Mouse (Mus musculus) midbrain, embryonic 10.5 days (tissue): ENCODE measurements around the gene Capzb. TPM values are rescaled to one million over a fixed set of nuclear protein-coding genes. Genes with fewer than 3 reads are reported as not detected.

Experiments used
- DNase-seq: peaks from one replicate; pipeline ENCODE4 v3.0.0-alpha.2; 2017; ENCODE audit warnings: low spot score
- H3K27ac ChIP-seq: fragments of 300-500 bp; sonication (generic); replicated peaks from 2 replicates; pipeline ENCODE4 v1.5.1; 2016; ENCODE audit warnings: mild to moderate bottlenecking
- H3K27me3 ChIP-seq: fragments of 300-500 bp; sonication (generic); 2 replicates; pipeline ENCODE4 v1.6.1; 2016; ENCODE audit warnings: low read depth, mild to moderate bottlenecking; ENCODE audit not compliant: poor library complexity, severe bottlenecking
- H3K36me3 ChIP-seq: fragments of 300-500 bp; sonication (generic); 2 replicates; pipeline ENCODE4 v1.6.1; 2016; ENCODE audit warnings: mild to moderate bottlenecking, moderate library complexity
- H3K4me1 ChIP-seq: fragments of 300-500 bp; sonication (generic); 2 replicates; pipeline ENCODE4 v1.6.1; 2016
- H3K4me3 ChIP-seq: fragments of 300-500 bp; sonication (generic); 2 replicates; pipeline ENCODE4 v1.5.1; 2016; ENCODE audit warnings: mild to moderate bottlenecking, moderate library complexity
- H3K9me3 ChIP-seq: fragments of 300-500 bp; sonication (generic); replicated peaks from 2 replicates; pipeline ENCODE4 v1.6.1; 2016; ENCODE audit warnings: mild to moderate bottlenecking
- WGBS: fragments of 180-500 bp; shearing (Covaris S2); methylation state at CpG from one replicate; pipeline ENCODE4 v1.1.7; 2016; 5-methylcytosine and 5-hydroxymethylcytosine counted together
- polyA plus RNA-seq: library from polyadenylated mRNA; unstranded; fragments of >200 nt; fragmentation: Nextera tagmentation; extraction: Ambion mirVana; gene quantifications from 2 replicates; pipeline ENCODE4 v1.2.1, GENCODE M21; 2016

The Capzb gene
- polyA plus RNA-seq, 1 experiment from 2014 or later: 330 TPM

GRCm38 (mm10) chr4:139297566-139297965 is 104.9 kb downstream of the Capzb start:
- H3K4me1 ChIP-seq: no peaks in the 10 kb centered on the region
- 91% methylated on average over 4 of the region's 4 CpGs for WGBS
- H3K36me3 ChIP-seq: peaks cover 31% of the 10 kb centered on the region

DNA sequence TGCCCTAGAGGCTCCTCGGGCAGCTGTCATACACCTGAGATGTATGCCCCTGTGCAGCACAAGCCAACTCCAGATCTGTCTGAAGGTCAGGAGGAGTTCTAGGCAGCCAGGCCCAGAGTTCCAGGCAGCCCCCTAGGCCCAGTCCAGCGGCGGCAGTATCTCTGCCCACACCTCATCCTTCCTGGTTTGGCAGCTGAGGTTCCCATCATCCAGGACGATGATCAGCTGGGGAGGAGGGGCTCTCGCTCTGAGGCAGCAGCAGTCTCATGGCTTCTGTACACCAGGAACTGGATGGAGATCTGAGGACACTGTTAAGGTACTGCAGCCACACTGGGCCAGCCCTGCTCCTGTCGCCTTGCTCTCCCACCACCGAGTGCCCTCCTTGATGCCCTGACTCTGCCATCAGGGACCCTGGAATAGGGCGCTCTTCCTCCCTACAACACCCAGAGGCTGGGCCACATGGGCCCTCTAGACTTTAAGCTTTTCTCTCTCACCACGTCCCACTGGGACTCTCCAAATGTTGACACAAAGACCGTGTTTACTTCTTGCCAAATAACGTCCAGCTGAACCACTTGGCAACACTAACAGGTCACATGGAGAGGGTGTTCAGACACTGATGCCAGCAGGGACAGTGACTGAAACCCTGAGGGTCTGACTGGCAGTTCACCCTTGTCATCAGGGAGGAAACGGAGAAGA is 106.1 kb downstream of the Capzb start:
- Histone ChIP-seq H3K36me3 (peaks cover 31% of the 10 kb centered on the region), H3K27ac (no peak overlapping the region), H3K9me3 (no peaks in the 10 kb centered on the region), H3K4me3 (no peak overlapping the region), H3K27me3 (no peaks in the 10 kb centered on the region), H3K4me1 (no peaks in the 10 kb centered on the region)
- 88% methylated on average over 12 of the region's 12 CpGs for WGBS
- DNase-seq: no peak

More at GRCm38 (mm10) chr4:139297566-139297965, 104.9 kb downstream of the Capzb start:
- no peaks in the 10 kb centered on the region for H3K9me3 ChIP-seq
- H3K27ac ChIP-seq: no peak overlapping the region
- DNase-seq: no peak
- no peak overlapping the region for H3K4me3 ChIP-seq
- no peaks in the 10 kb centered on the region for H3K27me3 ChIP-seq

DNA sequence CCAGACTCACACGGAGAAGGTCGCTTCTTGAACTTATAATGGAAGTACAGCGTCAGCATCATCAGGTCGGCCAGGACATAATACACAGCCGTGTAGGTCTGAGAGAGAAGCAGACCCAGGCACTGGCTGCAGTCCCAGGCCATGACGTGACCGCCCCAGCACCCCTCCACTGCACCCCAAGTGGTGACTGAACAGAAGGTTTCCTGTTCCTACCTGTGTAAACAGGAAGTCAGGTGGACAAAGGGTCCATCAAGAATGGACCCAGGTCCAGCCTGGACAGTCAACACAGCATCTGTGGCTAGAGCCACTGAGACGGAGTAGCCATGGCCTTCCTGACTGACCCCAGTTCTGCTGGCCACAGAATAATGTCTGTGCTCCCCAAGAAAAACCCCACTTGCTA is 109.1 kb downstream of the Capzb start:
- Histone ChIP-seq H3K27me3 (no peaks in the 10 kb centered on the region), H3K4me3 (no peak overlapping the region), H3K9me3 (no peaks in the 10 kb centered on the region), H3K4me1 (no peaks in the 10 kb centered on the region), H3K27ac (no peak overlapping the region), H3K36me3 (peaks cover 35% of the 10 kb centered on the region)
- 93% methylated on average over 8 of the region's 8 CpGs for WGBS
- no peak for DNase-seq

GRCm38 (mm10) chr4:139302241-139302640 is 109.5 kb downstream of the Capzb start:
- DNase-seq: no peak
- 66% methylated on average over 5 of the region's 5 CpGs for WGBS
- Histone ChIP-seq H3K4me1 (no peaks in the 10 kb centered on the region), H3K4me3 (no peak overlapping the region), H3K36me3 (peaks cover 35% of the 10 kb centered on the region), H3K27ac (no peak overlapping the region), H3K9me3 (no peaks in the 10 kb centered on the region), H3K27me3 (no peaks in the 10 kb centered on the region)

- peaks cover 17% of the 10 kb centered on the region for H3K36me3 ChIP-seq
- H3K4me3 ChIP-seq: no peak overlapping the region
- 90% methylated on average over 3 of the region's 3 CpGs for WGBS
- DNase-seq: no peak
- H3K4me1 ChIP-seq: peaks cover 14% of the 10 kb centered on the region
- peaks cover 17% of the 10 kb centered on the region for H3K27me3 ChIP-seq
- H3K9me3 ChIP-seq: no peaks in the 10 kb centered on the region
- H3K27ac ChIP-seq: no peak overlapping the region
Measured at GRCm38 (mm10) chr4:139305521-139305920, 112.8 kb downstream of the Capzb start.

DNA sequence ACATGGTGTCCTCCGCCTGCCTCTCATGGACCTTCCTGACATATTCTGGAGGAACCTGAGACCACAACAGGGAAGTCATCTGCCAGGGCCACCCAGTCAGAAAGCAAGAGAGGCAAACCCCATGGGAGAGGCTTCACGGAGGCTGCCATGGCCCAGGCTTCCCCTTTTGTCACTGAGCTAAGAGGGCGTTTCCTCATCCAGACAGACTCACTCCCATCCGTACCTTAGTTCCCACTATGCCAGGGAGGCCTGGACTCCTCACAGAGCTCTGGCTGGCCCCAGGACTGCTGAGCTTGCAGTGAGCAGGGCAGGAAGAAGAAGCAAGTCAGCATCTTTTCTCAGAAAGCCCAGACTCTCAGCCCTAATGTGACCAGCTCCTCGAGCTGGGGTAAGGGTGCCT is 115.2 kb downstream of the Capzb start:
- peaks cover 32% of the 10 kb centered on the region for H3K4me1 ChIP-seq
- H3K27ac ChIP-seq: no peak overlapping the region
- peaks cover 30% of the 10 kb centered on the region for H3K27me3 ChIP-seq
- H3K4me3 ChIP-seq: no peak overlapping the region
- H3K9me3 ChIP-seq: no peaks in the 10 kb centered on the region
- 0 out of 2 replicates have a peak, but pooled peaks cover 3% of the 10 kb centered on the region for H3K36me3 ChIP-seq
- DNase-seq: no peak
- 79% methylated on average over 5 of the region's 5 CpGs for WGBS

GRCm38 (mm10) chr4:139309651-139310050 is 117.0 kb downstream of the Capzb start:
- no peaks in the 10 kb centered on the region for H3K9me3 ChIP-seq
- peaks cover 32% of the 10 kb centered on the region for H3K4me1 ChIP-seq
- H3K27ac ChIP-seq: no peak overlapping the region
- no peak for DNase-seq
- peaks cover 30% of the 10 kb centered on the region for H3K27me3 ChIP-seq
- peaks cover 13% of the 10 kb centered on the region for H3K36me3 ChIP-seq
- H3K4me3 ChIP-seq: peak overlapping the region; percentile 96
- 20% methylated on average over 6 of the region's 6 CpGs for WGBS

- H3K4me3 ChIP-seq: peak within 1 kb of the TSS; percentile 96
- H3K36me3 ChIP-seq: peaks cover 17% of the 10 kb centered on the region
- DNase-seq: peak; percentile 97
- peaks cover 32% of the 10 kb centered on the region for H3K4me1 ChIP-seq
- no peaks in the 10 kb centered on the region for H3K9me3 ChIP-seq
- H3K27me3 ChIP-seq: peaks cover 30% of the 10 kb centered on the region
- under 1% methylated on average over 63 of the region's 63 CpGs for WGBS
- H3K27ac ChIP-seq: peak within 1 kb of the TSS; percentile 93
Measured at GRCm38 (mm10) chr4:139310171-139310898, 117.6 kb downstream of the Capzb start, which contains the start of the genes Pqlc2 and Akr7a5. Gene Pqlc2, minus strand, starts transcription at chr4:139310708. Gene Akr7a5, plus strand, starts transcription at chr4:139310744.

DNA sequence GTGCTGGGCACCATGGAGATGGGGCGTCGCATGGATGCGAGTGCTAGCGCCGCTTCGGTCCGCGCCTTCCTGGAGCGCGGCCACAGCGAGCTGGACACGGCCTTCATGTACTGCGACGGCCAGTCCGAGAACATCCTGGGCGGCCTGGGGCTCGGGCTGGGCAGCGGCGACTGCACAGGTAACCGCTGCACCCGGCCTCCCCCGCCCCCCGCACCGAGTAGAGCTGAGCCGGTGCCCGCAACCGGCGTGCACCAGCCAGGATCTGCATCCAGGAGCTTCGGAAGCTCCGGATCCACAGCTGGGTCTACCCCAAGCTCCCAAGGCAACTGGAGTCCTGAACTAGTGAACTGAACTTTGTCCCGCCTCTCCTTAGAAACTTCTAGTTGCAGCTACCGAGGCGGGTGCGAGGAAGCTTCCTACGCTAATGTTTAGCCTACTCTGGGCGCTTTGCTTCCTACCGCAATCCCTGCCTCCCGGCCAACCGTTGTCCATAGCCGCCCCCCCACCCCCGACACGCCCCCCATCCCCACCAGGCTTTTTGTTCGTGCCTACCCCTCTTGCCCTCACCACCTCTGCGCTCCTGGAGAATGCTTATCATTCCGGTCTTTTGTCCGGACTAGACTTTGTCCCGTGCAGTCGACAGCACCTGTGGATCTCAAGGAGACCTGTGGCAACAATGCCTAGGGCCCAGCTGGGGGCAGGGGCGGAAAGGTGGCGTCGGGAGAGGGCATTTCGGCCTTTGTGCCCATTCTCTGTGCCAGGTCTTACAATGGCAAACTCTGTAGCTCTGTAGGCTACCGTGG is 118.4 kb downstream of the Capzb start:
- H3K9me3 ChIP-seq: no peaks in the 10 kb centered on the region
- peak overlapping the region; percentile 93 for H3K27ac ChIP-seq
- DNase-seq: no peak
- peaks cover 32% of the 10 kb centered on the region for H3K4me1 ChIP-seq
- peaks cover 24% of the 10 kb centered on the region for H3K36me3 ChIP-seq
- WGBS: under 1% methylated on average over 53 of the region's 53 CpGs
- peak overlapping the region; percentile 96 for H3K4me3 ChIP-seq
- peaks cover 30% of the 10 kb centered on the region for H3K27me3 ChIP-seq

DNA sequence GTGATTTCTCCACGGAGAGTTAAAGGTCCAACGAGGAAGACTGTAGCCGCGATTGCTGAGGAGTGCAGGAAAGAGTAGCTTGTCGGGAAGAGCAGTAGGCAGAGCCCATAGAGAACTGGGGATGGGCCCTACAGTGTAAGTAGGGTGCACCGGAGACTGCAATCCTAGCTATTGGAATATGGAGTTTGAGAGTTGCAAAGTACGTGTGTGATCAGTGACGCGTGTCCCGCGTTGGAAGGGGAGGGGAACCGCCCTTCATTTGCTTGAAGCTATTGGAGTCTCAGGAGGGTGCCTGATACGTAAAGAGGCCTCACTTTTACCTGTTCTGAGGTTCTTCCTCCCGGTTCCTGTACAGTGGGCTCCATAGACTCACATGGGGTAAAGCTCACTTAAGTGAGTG is 119.0 kb downstream of the Capzb start:
- H3K4me1 ChIP-seq: peaks cover 32% of the 10 kb centered on the region
- H3K27ac ChIP-seq: peak overlapping the region; percentile 93
- WGBS: 22% methylated on average over 14 of the region's 14 CpGs
- H3K9me3 ChIP-seq: no peaks in the 10 kb centered on the region
- DNase-seq: no peak
- H3K4me3 ChIP-seq: peak overlapping the region; percentile 96
- peaks cover 29% of the 10 kb centered on the region for H3K36me3 ChIP-seq
- H3K27me3 ChIP-seq: peaks cover 30% of the 10 kb centered on the region

GRCm38 (mm10) chr4:139312632-139313031 is 119.9 kb downstream of the Capzb start:
- H3K36me3 ChIP-seq: peaks cover 38% of the 10 kb centered on the region
- no peak overlapping the region for H3K4me3 ChIP-seq
- H3K9me3 ChIP-seq: no peaks in the 10 kb centered on the region
- H3K27me3 ChIP-seq: peaks cover 30% of the 10 kb centered on the region
- DNase-seq: peak; percentile 35
- peaks cover 32% of the 10 kb centered on the region for H3K4me1 ChIP-seq
- 50% methylated on average over 4 of the region's 4 CpGs for WGBS
- H3K27ac ChIP-seq: no peak overlapping the region

DNA sequence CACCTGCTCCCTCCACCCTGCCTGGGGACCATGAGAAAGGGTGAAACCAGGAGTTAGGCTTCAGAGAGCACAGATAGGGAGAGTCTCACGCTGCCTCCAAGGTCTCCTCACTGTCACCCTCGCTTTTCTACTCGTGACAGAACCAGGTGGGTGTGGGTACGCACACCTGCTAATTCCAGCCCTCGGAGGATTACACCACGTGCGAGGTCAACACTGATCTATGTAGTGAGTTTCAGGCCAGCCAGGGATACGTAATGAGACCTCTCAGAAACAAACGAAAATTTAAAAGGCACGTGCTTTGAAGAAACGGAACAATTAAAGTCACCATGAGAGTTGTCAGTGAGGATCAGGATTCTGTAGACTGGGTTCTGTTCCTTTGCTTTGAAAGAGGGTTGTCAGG is 125.8 kb downstream of the Capzb start:
- Histone ChIP-seq H3K4me3 (no peak overlapping the region), H3K27ac (no peak overlapping the region), H3K36me3 (peaks cover 59% of the 10 kb centered on the region), H3K27me3 (no peaks in the 10 kb centered on the region), H3K4me1 (no peaks in the 10 kb centered on the region), H3K9me3 (no peaks in the 10 kb centered on the region)
- no peak for DNase-seq
- WGBS: 95% methylated on average over 11 of the region's 11 CpGs
